Mouse (Mus musculus) bone marrow, adult 2 months (tissue): Measurements from ENCODE around the gene Cacna2d3.

Source experiments
- CTCF ChIP-seq: fragments of 200-500 bp; IDR thresholded peaks from 2 replicates; pipeline ENCODE4 v1.5.1; 2011; ENCODE audit warnings: low read length, control low read depth; ENCODE audit not compliant: control insufficient read depth, insufficient read depth
- POLR2A ChIP-seq: fragments of 200-500 bp; IDR thresholded peaks from 2 replicates; pipeline ENCODE4 v1.6.1; 2011; ENCODE audit warnings: low read depth, mild to moderate bottlenecking, control low read depth, low read length, borderline replicate concordance; ENCODE audit not compliant: control insufficient read depth

GRCm38 (mm10) chr14:29040606-29041364 is 680.9 kb downstream of the Cacna2d3 start:
- TF ChIP-seq POLR2A, result no peak
- no peak for TF ChIP-seq CTCF
